Mouse (Mus musculus): ENCODE data around the gene BC004004.

DNA sequence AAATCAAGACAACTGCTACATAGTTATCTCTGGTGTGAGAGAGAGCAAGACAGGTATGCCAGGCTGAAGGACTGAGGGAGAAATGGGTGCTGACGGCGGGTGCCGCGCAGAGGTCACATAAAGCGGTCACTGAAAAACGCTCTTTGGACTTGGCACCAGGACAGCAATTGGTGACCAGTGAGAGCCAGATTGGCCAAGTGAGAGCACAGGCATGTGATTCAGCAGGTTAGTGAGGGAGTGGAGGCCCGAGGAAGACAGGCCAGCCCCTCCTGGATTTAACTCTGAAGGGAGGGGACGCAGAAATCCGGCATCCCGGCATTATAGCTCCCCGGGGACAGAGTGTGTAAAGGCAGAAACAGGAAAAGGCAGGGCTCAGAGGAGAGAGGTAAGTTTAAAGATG is 5.3 kb downstream of the BC004004 start:
- TF ChIP-seq CTCF (IDR thresholded peaks at IDR 0.05; ENCODE audit: low read depth, low read length) = no peak
- no peak for TF ChIP-seq TAL1 (conservative IDR thresholded peaks at IDR 0.05; ENCODE audit: low read depth, low read length)
- TF ChIP-seq GATA1 (IDR thresholded peaks at IDR 0.05; ENCODE audit: borderline replicate concordance, low read length) = no peak
- no peak for TF ChIP-seq POLR2AphosphoS5 (IDR thresholded peaks at IDR 0.05; ENCODE audit: insufficient replicate concordance, low read depth, low read length)

Data from G1E (cell line).